Comparison of ENCODE assay signal across 14 mouse cellular contexts in the genomic region with DNA sequence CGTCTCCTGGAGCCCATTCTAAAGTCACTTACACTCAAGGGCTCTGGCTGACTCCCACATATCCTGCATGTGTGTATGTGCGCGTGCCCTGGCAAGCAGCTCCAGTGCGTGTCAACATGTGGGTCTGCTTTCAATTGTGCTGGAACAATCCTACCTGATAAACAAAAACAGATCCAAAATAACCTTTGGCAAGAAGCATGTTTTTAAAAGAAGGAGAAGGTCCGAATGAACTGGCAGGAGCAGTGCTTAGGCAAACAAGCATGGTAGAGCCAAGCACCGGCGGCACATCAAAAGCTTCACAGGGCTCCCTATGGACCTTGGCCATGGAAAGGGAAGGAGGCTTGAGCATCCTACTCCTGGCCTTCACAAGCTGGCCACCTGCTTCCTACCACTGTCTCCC.
"Had no signal": no experiment of that assay in that cellular context is flagged by ENCODE, and none has a peak within 500 bp of the region (broad histone marks: within the 10 kb centered on the region; RNA-seq: fewer than 3 reads in every experiment).

No protein-coding gene starts in this region.

- H3K4me3 ChIP-seq: kidney, embryonic 15.5 days; limb, embryonic 13.5 days; liver, embryonic 12.5 days; megakaryocyte, embryonic 14.5 days; midbrain, embryonic 12.5 days; stomach, embryonic 15.5 days had no signal

- DNase-seq: layer of hippocampus, adult 9-11 months; layer of hippocampus, postnatal 36 days; lung, embryonic 14.5 days; lung, postnatal 10 days; right cerebral cortex, postnatal 14 days; thymus, adult 2 months; thymus, postnatal 25 days had no signal

- H3K36me3 ChIP-seq: kidney, embryonic 15.5 days; limb, embryonic 13.5 days; midbrain, embryonic 12.5 days; stomach, embryonic 15.5 days had no signal

- H3K27ac ChIP-seq: kidney, embryonic 15.5 days; limb, embryonic 13.5 days; liver, embryonic 12.5 days; macrophage; midbrain, embryonic 12.5 days; stomach, embryonic 15.5 days had no signal

- H3K9me3 ChIP-seq: kidney, embryonic 15.5 days; limb, embryonic 13.5 days; liver, embryonic 12.5 days; megakaryocyte, embryonic 14.5 days; midbrain, embryonic 12.5 days; stomach, embryonic 15.5 days had no signal

- H3K27me3 ChIP-seq: kidney, embryonic 15.5 days; limb, embryonic 13.5 days; liver, embryonic 12.5 days; megakaryocyte, embryonic 14.5 days; midbrain, embryonic 12.5 days; stomach, embryonic 15.5 days had no signal
